Mouse (Mus musculus) layer of hippocampus, postnatal 25 days (tissue): Measurements from ENCODE around the gene Cptp. TPM values are rescaled to one million over a fixed set of nuclear protein-coding genes. Genes with fewer than 3 reads are reported as not detected.

Experiments
- DNase-seq, 2 experiments: peaks; one replicate each; pipeline ENCODE4 v3.0.0; 2022; ENCODE audit warnings: mixed read lengths in 2 of 2, low spot score in 1 of 2; ENCODE audit errors: extremely low spot score in 1 of 2
- total RNA-seq, 2 experiments: library from RNA; stranded (reverse); gene quantifications; 2 replicates each; pipeline ENCODE4 v1.2.3; 2021

Gene Cptp
- total RNA-seq, 2 experiments from 2014 or later = 29.7 to 33.0 TPM

DNA sequence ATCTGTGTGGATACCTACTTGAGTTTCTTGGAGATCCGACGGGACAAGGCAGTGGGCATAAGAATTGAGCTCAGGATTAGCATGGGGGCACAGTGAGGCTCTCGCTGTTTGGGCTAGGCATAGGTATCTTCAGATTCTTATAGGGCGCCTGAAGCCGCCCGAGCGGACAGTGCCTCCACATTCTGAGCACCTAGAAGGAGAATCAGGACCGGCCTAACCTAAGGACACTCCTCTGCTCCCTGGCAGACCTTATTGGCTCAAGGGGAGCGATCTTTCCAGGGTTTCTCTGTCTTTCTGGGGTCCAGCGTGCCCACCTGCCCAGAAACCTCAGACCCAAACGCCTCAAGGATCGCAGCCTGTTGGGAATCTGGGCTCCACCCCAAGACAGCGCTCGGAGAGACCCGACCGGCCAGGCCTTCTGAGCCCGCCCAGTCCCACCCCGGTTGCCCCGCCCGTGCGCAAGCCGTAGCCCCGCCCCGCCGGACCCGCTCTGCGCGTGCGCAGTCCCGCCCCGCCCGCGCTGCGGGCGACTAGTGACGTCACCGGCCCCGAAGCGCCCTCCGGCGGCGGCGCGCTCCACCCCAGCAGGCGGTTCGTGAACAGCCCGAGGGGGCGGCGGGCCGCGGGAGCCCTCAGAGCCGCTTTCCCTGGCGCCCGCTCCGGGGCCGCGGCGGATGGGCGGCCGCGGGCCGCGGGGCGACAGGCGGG lies 22.2 kb downstream of the Cptp start, which contains the start of gene Dvl1:
TSS of gene Dvl1 (plus strand) at position 532 of the 708 bp plus-strand sequence.
- peak; percentile 96 to 98 for DNase-seq

DNA sequence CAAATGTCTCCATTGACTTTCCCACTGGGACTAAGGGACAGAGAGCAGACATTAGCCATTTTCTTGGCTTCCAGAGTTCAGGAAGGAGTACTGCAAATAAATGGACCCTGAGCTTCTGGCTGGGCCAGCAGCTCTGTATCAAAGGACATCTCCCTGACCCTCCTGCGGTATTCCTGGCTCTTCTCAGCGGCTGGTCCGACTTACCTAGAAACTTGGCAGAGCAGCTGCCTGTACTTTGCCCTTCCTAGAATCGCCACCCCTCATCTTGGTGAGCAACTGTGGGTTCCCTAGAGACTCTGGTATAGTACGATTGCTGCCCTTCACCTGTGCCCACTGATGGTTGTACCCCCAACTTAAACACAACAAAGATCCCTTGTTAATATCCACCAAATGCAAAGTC lies 26.0 kb downstream of the Cptp start:
- no peak for DNase-seq

DNA sequence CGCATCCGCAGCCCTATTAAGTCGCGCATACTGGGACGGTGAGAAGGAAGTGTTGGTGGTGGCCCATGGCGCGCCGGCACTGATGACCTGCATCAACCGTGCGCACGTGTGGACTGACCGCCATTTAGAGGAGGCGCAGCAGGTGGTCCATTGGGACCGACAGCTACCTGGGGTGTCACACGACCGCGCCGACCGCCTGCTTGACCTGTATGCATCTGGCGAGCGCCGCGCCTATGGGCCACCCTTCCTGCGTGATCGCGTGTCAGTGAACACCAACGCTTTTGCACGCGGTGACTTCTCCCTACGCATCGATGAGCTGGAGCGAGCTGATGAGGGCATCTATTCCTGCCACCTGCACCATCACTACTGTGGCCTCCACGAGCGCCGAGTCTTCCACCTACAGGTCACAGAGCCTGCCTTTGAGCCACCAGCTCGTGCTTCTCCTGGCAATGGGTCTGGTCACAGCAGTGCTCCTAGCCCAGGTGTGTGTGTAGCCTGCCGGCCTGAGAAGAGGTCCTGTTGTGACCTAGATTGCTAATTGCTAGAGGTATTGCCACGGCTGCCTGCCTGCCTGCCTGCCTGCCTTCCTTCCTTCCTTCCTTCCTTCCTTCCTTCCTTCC lies 27.5 kb downstream of the Cptp start:
- no peak for DNase-seq

DNA sequence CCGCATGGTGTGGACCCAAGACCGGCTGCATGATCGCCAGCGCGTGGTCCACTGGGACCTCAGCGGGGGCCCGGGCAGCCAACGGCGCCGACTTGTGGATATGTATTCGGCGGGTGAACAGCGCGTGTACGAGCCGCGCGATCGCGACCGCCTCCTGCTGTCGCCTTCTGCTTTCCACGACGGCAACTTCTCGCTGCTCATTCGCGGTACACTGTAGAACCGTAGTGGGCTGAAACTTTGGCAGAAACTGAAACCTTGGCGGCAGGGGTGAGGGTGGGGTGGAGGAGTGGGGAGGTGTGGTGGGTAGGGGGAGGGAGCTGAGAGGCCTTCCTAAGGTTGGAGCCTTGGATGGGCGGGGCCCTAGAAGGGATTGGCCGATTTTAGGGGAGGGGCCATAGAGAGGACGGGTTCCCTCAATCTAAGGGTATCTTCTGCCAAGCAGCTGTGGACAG lies 28.2 kb downstream of the Cptp start:
- no peak for DNase-seq

DNA sequence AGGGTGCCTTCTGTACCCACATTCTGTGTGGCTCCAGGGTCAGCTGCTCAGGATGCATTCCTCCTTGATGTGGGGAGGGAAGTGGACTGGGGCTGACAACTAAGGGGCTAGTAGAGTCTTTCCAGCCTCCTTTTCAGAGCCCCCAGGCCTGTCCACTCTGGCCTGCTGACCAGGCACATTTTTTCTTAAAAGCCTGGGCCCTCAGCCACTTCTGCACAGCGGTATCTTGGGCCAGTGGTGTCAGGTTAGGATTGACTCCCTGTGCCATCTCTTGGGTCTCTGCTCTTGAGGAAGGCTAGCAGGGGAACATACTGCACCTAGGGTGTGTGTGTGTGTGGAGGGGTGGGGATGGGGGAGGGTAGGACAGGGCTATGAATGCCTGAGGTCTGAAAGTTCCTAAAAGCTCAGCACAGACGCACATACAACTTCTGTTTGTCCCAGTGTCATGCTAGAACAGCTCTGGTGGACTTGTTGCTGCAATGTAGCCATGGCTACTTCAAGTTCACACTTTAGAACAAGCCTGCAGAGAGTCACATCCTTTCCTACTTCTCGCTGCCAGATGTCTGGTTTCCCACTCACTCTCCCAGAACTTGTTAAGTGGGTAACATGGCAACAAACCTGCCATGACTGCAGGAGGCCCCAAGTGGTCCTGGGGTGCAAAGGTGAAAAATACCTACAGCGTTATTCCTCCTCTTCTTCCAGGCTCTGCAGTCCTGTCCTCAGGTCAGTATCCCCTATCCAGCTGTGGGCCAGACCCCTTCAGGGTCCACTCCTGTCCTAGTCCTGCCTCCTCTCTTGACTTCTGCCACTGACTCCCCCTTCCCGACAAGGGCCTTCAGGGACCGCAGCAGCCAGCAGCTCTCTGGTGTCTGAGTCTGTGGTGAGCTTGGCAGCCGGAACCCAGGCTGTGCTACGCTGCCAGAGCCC lies 28.9 kb downstream of the Cptp start:
- no peak for DNase-seq

DNA sequence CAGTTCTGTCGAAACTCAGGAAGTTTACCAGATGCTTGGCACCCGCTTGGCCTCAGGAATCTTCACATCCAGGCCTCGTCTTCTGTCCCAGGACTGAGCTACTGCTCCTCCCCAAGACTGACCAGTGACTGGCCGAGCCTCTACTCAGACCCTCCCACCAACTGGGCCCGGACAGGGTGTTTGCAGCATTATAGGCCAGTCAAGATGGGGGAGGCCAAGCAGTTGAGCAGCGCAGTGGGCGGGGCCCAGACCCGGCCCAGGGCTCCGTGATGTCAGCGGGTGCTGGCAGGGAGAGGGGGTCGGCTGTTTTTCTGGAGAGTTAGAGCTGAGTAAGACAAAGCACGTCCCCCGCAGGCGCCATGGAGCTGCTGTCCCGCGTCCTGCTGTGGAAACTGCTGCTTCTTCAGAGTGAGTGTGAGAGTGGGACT lies 29.7 kb downstream of the Cptp start, which contains the start of gene Mxra8:
TSS of gene Mxra8 (plus strand) at position 198 of the 428 bp plus-strand sequence.
- no peak for DNase-seq

DNA sequence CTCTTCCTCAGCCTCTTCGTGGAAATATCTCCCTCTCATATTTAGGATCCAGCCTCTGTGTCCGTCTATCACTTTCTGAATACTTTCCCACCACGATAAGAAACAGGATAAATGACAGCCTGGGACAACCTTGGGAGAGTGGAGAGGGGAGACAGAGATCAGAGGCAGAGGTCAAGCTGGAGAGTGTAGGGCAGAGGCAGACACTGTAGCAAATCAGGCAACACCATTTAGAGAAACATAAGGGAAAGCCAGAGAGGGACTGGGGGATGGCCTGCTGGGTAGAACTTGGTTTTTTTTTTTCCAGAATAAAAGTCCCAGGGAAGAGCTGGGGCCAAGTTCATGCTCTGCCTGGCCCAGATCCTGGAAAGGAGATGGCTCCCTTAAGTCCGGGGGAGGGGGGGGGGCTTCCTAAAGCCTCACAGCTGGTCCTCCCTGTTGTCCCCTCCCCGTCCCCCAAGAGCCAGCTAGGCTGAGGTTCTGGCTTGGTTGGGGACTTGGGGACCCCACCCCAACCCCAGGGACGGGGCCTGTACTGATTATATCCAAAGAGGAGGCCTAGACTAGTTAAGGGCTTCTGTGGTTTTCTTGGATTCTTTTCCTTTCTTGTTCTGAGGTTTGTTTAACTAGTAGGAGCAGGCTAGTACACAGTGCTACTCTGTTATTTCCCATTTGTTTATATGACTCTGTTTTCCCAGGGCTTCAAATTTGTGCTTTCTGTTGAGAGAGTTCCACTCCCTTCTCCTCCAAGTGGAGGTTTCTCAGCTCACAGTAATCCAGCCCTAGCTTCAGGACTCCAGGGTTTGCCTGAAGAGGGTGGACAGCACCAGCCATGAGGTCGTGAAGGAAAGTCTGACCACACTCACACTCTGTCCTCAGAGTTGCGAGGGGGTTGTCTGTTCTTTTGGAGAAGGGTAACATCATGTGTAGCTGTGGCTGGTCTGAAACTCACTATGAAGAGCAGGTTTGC lies 30.8 kb downstream of the Cptp start:
- DNase-seq = no peak

DNA sequence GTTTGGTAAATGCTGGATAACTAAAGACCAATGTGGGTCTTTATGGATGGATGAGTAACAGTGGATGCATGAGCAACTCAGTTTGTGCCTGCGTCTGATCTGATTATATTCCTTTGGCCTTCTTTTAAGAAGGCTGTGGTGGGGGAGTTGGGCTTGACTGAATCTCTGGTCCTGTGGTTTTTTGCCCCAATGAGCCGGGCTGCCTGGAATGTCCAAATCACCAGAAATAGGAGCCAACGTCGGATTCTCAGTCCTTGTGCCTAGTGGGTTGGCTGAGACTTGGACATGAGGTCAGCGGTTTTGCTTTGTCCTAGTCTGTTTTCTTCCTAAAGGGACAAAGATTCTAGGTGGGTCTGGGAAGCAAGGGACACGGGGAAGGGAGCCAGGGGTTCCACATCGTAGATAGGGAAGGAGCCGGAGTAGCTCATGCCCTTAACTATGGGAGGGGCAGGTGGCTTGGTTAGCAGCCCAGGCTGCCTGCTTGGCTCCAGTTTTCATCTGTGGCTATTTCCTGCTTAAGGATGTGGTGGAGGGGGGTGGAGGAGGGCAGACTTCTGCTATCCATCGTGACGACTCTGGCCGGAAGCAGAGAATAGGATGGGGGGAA lies 31.7 kb downstream of the Cptp start:
- no peak for DNase-seq

DNA sequence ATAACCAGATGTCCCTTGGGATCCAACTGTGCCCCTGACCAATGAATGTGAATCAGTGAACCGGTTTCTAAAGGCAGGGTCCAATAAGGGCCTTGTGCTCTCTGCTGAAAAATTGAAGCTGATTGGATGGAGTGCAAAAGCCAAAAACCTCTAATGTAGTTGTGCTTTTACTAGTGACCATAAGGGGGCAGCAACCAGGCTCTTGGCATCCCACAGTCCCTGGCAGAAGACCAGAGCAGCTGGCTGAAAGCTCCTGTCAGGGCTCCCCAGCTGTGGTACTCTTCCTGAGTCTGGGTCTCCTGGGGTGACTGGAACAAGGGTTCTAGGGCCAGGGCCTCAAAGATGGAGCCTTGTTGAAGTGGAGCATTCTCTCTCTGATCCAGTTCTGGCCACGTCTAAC lies 35.4 kb downstream of the Cptp start:
- peak in 1 of 2 experiments; percentile 68 for DNase-seq

DNA sequence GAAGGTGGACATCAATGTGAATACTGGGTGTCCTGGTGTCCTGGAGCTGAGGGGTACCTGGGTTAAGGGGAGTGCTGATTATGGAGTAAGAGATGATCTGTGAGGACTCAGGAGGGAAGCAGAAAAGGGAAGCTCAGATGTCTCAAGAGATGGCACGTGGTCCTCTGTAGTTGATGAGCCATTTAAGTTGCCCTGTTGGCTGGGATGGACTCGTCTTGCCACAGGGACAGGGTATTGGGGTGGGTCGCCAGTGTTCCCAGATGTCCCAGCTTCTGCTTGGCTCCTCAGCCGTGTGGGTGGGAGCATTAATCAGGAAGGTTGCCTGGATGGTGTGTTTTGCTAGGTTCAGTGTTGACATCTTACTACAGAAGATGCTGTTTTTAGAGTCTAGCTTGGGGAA lies 36.0 kb downstream of the Cptp start:
- no peak for DNase-seq

DNA sequence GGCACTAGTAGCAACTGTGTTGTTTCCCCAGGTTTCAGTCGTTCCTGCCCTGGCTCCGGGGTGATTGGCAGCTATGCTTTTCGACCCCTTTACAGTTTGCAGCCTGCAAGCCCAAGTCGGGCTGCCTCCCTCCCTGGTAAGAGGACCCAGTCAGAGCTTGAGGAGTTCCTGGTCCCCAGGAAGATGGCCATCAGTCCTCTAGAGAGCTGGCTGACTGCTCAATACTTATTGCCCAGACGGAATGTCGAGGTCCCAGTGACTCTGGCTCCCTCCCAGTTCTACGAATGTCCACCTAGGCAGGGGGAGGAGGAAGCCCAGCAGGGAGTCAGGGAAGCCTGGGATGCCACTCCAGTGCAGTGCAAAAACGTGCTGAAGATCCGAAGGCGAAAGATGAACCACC lies 36.9 kb downstream of the Cptp start:
- no peak for DNase-seq

DNA sequence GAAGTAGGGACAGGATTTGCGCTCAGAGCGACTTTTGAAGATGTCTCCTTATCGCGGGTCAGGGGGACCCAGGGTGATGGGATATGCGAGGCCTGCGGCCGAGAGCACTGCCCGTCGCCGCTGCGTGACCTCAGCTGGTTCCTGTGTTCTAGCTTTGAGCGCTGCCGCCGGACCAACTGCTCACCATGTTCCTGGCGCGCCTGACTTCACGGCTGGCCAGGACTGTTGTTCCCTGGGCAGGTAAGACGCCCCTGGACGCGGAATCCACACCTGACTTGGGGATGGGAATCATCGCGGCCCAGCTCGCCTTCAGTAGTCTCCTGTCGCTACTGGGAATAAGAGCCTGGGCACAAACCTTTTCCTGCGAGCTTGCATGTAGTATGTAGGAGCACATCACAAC lies 37.4 kb downstream of the Cptp start:
- no peak for DNase-seq

DNA sequence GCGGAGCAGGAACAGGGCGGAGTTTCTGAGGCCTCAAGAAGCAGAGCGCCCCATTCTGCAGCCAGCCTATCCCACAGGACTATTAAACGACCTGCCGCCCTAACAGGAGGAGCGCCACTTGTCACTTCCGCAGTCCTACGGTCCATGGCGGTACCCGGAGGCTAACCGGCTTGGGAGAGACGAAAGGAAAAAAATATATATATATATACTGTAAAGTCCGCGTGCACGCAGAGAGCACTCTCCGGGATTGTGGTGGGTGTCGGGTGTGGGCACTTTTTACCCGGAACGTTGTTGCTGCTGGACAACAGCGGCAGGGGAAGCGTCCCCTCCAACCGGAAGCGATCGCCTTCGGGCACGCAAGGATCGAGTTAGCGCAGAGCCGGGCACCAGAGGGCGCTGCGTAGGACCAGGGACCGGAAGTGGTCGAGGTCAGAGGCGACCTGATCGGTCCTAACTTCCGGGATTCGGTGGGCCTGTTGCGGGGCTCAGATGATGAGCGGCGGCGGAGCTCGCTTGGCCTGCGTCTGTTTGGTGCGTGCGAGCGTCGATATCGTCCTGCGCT lies 38.0 kb downstream of the Cptp start, which contains the start of gene Aurkaip1:
TSS of gene Aurkaip1 (plus strand) at position 68 of the 562 bp plus-strand sequence.
- DNase-seq = peak; percentile 88 to 93

DNA sequence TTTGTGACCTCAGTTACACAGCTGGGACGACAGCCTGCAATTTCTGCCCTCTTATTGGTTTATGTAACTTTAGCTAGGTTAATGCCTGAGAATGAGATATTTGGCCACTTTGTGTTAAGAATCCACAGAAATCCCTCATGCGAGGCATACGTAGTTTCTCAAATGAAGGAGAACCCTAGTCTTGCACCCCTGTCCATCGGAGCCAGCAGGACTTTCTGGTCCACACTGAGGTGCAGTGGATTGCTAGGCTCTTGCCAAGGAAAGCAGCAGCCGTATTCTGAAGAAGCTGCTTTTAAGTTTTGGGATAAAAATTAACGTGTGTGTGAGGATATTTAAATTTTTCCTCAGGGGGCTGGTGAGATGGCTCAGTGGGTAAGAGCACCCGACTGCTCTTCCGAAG lies 38.6 kb downstream of the Cptp start:
- DNase-seq = no peak

DNA sequence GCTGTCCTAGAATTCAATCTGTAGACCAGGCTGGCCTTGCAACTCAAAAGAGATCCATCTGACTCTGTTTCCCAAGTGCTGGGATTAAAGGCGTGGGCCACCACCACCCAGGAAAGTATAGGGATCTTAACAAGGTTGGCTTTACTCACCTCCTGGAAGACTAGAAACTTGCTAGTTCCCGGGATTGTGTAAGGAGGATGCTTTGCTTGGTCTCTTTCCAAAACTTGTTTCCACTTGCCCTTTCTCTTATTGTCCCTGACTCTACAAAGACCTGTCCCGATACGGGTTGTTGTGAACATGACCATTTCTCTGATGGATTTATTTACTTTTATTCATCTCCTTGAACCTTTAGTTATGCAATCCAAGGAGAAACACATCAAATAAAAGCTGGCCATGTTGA lies 39.4 kb downstream of the Cptp start:
- no peak for DNase-seq

DNA sequence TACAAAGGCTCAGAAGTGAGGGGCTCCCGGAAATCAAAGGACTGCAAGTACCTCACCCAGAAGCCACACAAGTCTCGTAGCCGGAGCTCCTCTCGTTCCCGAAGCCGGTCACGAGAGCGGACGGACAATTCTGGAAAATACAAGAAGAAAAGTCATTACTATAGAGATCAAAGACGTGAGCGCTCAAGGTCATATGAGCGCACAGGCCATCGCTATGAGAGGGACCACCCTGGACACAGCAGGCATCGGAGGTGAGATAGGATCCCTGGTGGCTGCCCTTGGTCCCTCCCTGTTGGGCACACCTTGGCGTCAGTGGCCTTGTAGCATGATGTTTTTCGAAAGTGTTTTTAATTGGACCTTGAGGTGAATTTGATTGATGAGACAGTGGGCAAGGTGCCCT lies 45.8 kb downstream of the Cptp start:
- no peak for DNase-seq

DNA sequence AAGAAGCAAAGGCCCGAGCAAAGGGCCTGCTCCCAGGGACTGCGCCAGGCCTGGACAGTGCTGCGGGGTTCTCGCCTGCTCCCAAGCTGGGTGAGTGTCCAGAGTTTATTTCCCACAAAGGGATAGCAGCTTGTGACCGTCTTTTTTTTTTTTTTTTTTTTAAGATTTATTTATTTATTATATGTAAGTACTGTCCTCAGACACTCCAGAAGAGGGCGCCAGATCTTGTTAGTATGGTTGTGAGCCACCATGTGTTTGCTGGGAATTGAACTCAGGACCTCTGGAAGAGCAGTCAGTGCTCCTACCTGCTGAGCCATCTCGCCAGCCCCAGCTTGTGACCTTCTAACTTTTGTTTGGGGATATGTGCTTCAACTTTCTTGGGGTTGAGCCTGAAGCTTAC lies 48.2 kb downstream of the Cptp start:
- no peak for DNase-seq

DNA sequence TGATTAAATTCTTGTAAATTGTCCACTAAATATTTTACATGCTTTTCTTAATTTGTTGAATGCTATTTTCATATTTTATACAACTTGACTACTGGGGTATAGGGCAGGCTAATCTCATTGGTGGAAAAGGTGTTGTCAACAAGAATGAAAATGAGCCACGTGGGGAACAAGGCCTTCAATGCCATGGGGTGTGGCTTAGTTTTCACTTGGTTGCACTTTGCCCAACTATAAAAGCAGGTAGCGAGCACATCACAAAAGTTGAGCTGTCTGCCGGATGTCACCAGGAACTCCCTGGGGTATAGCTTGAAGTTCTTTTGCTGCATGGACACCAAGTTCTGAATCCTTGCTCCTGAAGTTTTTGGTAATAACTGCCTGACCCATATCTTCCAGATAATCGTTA lies 51.7 kb downstream of the Cptp start:
- no peak for DNase-seq
